Mouse (Mus musculus): ENCODE results near the gene Fbxo24. TPM values are rescaled to one million over a fixed set of nuclear protein-coding genes. Genes with fewer than 3 reads are reported as not detected.

Fbxo24 gene
- polyA plus RNA-seq, 1 experiment from 2014 or later = not detected

Other genes starting within 250 kb of the Fbxo24 start
- gene Zan, start 151.9 kb downstream of the Fbxo24 start, polyA plus RNA-seq (2014; fragmentation: Nextera tagmentation; extraction: Ambion mirVana) = 0.03 and 0.11 TPM in 2 replicates
- gene Pop7, start 126.5 kb downstream of the Fbxo24 start, polyA plus RNA-seq (2014; fragmentation: Nextera tagmentation; extraction: Ambion mirVana) = 46.5 and 50.0 TPM in 2 replicates
- 6.8 and 9.5 TPM in 2 replicates for gene Gigyf1, start 110.5 kb downstream of the Fbxo24 start, polyA plus RNA-seq (2014; fragmentation: Nextera tagmentation; extraction: Ambion mirVana)
- gene Epo, start 95.8 kb downstream of the Fbxo24 start, polyA plus RNA-seq (2014; fragmentation: Nextera tagmentation; extraction: Ambion mirVana) = not detected in 2 replicates
- 307 and 318 TPM in 2 replicates for gene Gnb2, start 95.5 kb downstream of the Fbxo24 start, polyA plus RNA-seq (2014; fragmentation: Nextera tagmentation; extraction: Ambion mirVana)
- gene Actl6b, start 75.5 kb downstream of the Fbxo24 start, polyA plus RNA-seq (2014; fragmentation: Nextera tagmentation; extraction: Ambion mirVana) = 0.65 and 1.0 TPM in 2 replicates
- 2.3 and 3.5 TPM in 2 replicates for gene Tfr2, start 59.2 kb downstream of the Fbxo24 start, polyA plus RNA-seq (2014; fragmentation: Nextera tagmentation; extraction: Ambion mirVana)
- 13.9 and 16.0 TPM in 2 replicates for gene Mospd3, start 27.9 kb downstream of the Fbxo24 start, polyA plus RNA-seq (2014; fragmentation: Nextera tagmentation; extraction: Ambion mirVana)
- gene Pcolce, start 15.2 kb downstream of the Fbxo24 start, polyA plus RNA-seq (2014; fragmentation: Nextera tagmentation; extraction: Ambion mirVana) = 120 and 134 TPM in 2 replicates
- gene Lrch4, start 119 bp upstream of the Fbxo24 start, polyA plus RNA-seq (2014; fragmentation: Nextera tagmentation; extraction: Ambion mirVana) = 26.0 and 28.0 TPM in 2 replicates
- gene Gm20605, start 173 bp upstream of the Fbxo24 start, polyA plus RNA-seq (2014; fragmentation: Nextera tagmentation; extraction: Ambion mirVana) = 5.9 and 6.5 TPM in 2 replicates
- 3.9 and 5.6 TPM in 2 replicates for gene Sap25, start 12.3 kb upstream of the Fbxo24 start, polyA plus RNA-seq (2014; fragmentation: Nextera tagmentation; extraction: Ambion mirVana)
- 0.23 TPM in 2 replicates for gene Irs3, start 16.7 kb upstream of the Fbxo24 start, polyA plus RNA-seq (2014; fragmentation: Nextera tagmentation; extraction: Ambion mirVana)
- gene Agfg2, start 55.7 kb upstream of the Fbxo24 start, polyA plus RNA-seq (2014; fragmentation: Nextera tagmentation; extraction: Ambion mirVana) = 19.9 TPM in 2 replicates
- 0.47 and 1.0 TPM in 2 replicates for gene Nyap1, start 112.6 kb upstream of the Fbxo24 start, polyA plus RNA-seq (2014; fragmentation: Nextera tagmentation; extraction: Ambion mirVana)
- 139 and 147 TPM in 2 replicates for gene Tsc22d4, start 116.7 kb upstream of the Fbxo24 start, polyA plus RNA-seq (2014; fragmentation: Nextera tagmentation; extraction: Ambion mirVana)
- 29.9 and 35.3 TPM in 2 replicates for gene Ppp1r35, start 149.8 kb upstream of the Fbxo24 start, polyA plus RNA-seq (2014; fragmentation: Nextera tagmentation; extraction: Ambion mirVana)
- gene Mepce, start 158.7 kb upstream of the Fbxo24 start, polyA plus RNA-seq (2014; fragmentation: Nextera tagmentation; extraction: Ambion mirVana) = 7.4 and 9.2 TPM in 2 replicates
- gene Zcwpw1, start 158.8 kb upstream of the Fbxo24 start, polyA plus RNA-seq (2014; fragmentation: Nextera tagmentation; extraction: Ambion mirVana) = 12.4 and 13.7 TPM in 2 replicates
- 2.1 and 2.9 TPM in 2 replicates for gene Pilra, start 207.3 kb upstream of the Fbxo24 start, polyA plus RNA-seq (2014; fragmentation: Nextera tagmentation; extraction: Ambion mirVana)
- gene Pilrb1, start 229.1 kb upstream of the Fbxo24 start, polyA plus RNA-seq (2014; fragmentation: Nextera tagmentation; extraction: Ambion mirVana) = 0.13 and 0.84 TPM in 2 replicates
- 2.1 and 2.7 TPM in 2 replicates for gene Pilrb2, start 242.8 kb upstream of the Fbxo24 start, polyA plus RNA-seq (2014; fragmentation: Nextera tagmentation; extraction: Ambion mirVana)